Mouse (Mus musculus): Measurements from ENCODE around the gene 1700006A11Rik. TPM values are rescaled to one million over a fixed set of nuclear protein-coding genes. Genes with fewer than 3 reads are reported as not detected.

1700006A11Rik gene
- polyA plus RNA-seq, 1 experiment from 2014 or later, result not detected

DNA sequence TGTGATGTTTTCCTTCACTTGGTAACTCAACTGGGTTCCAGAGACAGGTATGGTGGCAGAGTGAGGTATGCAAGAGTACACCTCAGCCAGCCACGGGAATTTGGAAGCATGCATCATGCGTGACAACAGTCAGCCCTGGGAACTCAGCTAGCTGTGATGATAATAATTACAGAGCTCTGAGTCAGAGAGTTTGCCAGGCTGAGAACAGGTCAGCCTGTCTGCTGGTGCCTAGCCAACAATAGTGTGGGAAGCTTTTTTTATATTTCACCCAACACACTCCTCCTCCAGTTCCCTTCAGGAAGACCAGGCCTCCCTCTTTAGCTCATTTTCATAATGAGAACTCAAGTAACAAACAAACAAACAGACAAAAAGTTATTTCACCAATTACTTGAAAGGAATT is 53.8 kb downstream of the 1700006A11Rik start:
- Histone ChIP-seq H3K4me1 (replicated peaks; ENCODE audit: control insufficient read depth, insufficient read depth) (no peaks in the 10 kb centered on the region), H3K4me3 (ENCODE audit: low read depth, low read length) (no peak overlapping the region), H3K9me3 (ENCODE audit: control insufficient read depth, low read length) (no peaks in the 10 kb centered on the region), H3K4me2 (replicated peaks; ENCODE audit: low read depth) (no peak overlapping the region), H3K9ac (ENCODE audit: low read length) (no peak overlapping the region), H3K27ac (replicated peaks) (no peak overlapping the region), H3K27me3 (ENCODE audit: control insufficient read depth, insufficient read depth, low read length) (no peaks in the 10 kb centered on the region), H3K36me3 (ENCODE audit: control insufficient read depth, insufficient read depth, low read length) (no peaks in the 10 kb centered on the region)
- DNase-seq (ENCODE audit: low spot score) (no peak), ATAC-seq (ENCODE audit: low FRiP score, low TSS enrichment) (no peak)
- TF ChIP-seq EP300 (optimal IDR thresholded peaks at IDR 0.05), result no peak
- TF ChIP-seq CTCF (IDR thresholded peaks at IDR 0.05; ENCODE audit: low read depth), result no peak
- WGBS, result 71% methylated on average over 2 of the region's 2 CpGs

- 91% methylated on average over 3 of the region's 3 CpGs for WGBS
- H3K9me3 ChIP-seq (ENCODE audit: control insufficient read depth, low read length), result no peaks in the 10 kb centered on the region
- ATAC-seq (ENCODE audit: low FRiP score, low TSS enrichment), result no peak
- H3K4me2 ChIP-seq (replicated peaks; ENCODE audit: low read depth), result no peak overlapping the region
- DNase-seq (ENCODE audit: low spot score), result no peak
- H3K36me3 ChIP-seq (ENCODE audit: control insufficient read depth, insufficient read depth, low read length), result no peaks in the 10 kb centered on the region
- no peaks in the 10 kb centered on the region for H3K27me3 ChIP-seq (ENCODE audit: control insufficient read depth, insufficient read depth, low read length)
- TF ChIP-seq CTCF (IDR thresholded peaks at IDR 0.05; ENCODE audit: low read depth) (no peak), EP300 (optimal IDR thresholded peaks at IDR 0.05) (no peak)
- H3K9ac ChIP-seq (ENCODE audit: low read length), result no peak overlapping the region
- no peak overlapping the region for H3K4me3 ChIP-seq (ENCODE audit: low read depth, low read length)
- H3K27ac ChIP-seq (replicated peaks), result no peak overlapping the region
- H3K4me1 ChIP-seq (replicated peaks; ENCODE audit: control insufficient read depth, insufficient read depth), result no peaks in the 10 kb centered on the region
These were observed 68.3 kb downstream of the 1700006A11Rik start for GRCm38 (mm10) chr3:124357533-124357932.

Other genes starting within 250 kb of the 1700006A11Rik start
- 3.3 and 3.5 TPM in 2 replicates for gene Tram1l1, start 105.2 kb downstream of the 1700006A11Rik start, polyA plus RNA-seq (2015; fragmentation: Nextera tagmentation; extraction: Ambion mirVana)
- gene 1700003H04Rik, start 155.1 kb upstream of the 1700006A11Rik start, polyA plus RNA-seq (2015; fragmentation: Nextera tagmentation; extraction: Ambion mirVana), result not detected in 2 replicates

All from stomach, postnatal 0 days (tissue).